Comparison of ENCODE assay signal across 8 mouse cellular contexts in genomic region chr2:78867726-78868510, GRCm38 (mm10). TPM values are rescaled to one million over a fixed set of nuclear protein-coding genes. Genes with fewer than 3 reads are reported as not detected.
DNase-seq lines count a peak whose midpoint lies in the region; ATAC-seq lines count a peak whose summit lies in the region.

Ube2e3 (plus strand) TSS chr2:78868124.

- peak within 1 kb of the TSS; percentile 99 for H3K27ac ChIP-seq in heart, embryonic 16.5 days (ENCODE audit: low read length)
- peak within 1 kb of the TSS; percentile 98 for H3K27ac ChIP-seq in midbrain, embryonic 16.5 days (ENCODE audit: low read length)

- 0 out of 2 replicates have a peak, but pooled peaks cover 5% of the 10 kb centered on the region for H3K36me3 ChIP-seq in heart, embryonic 16.5 days (ENCODE audit: control insufficient read depth, insufficient read depth)
- no peaks in the 10 kb centered on the region for H3K36me3 ChIP-seq in midbrain, embryonic 16.5 days (ENCODE audit: control insufficient read depth, insufficient read depth, low read length)

- intact Hi-C loops in left cerebral cortex, postnatal 14 days (cut with DNase I), result loop anchor here (2.0 kb wide), 1 partner anchor 819 kb away; no protein-coding TSS in a partner anchor

- ATAC-seq in cerebellum, adult (ENCODE audit: insufficient number of reproducible peaks, low FRiP score, low TSS enrichment), result peak; percentile 57; the same call in 1 of the 2 replicates
- ATAC-seq in erythroblast, adult 5-6 weeks (replicated peaks; ENCODE audit: low FRiP score, poor library complexity, severe bottlenecking), result no peak
- peak; percentile 23; the same call in 1 of the 2 replicates for ATAC-seq in heart, embryonic 16.5 days (replicated peaks; ENCODE audit: extremely low read depth, insufficient read depth, low FRiP score)
- ATAC-seq in midbrain, embryonic 16.5 days, result no peak

- H3K4me3 ChIP-seq in heart, embryonic 16.5 days (ENCODE audit: low read length), result peak within 1 kb of the TSS; percentile 90
- peak within 1 kb of the TSS; percentile 65 for H3K4me3 ChIP-seq in midbrain, embryonic 16.5 days (ENCODE audit: low read depth, low read length)

- WGBS in heart, embryonic 16.5 days, result 6% methylated on average over 14 of the region's 14 CpGs
- WGBS in midbrain, embryonic 16.5 days, result 19% methylated on average over 14 of the region's 14 CpGs

- peaks cover 15% of the 10 kb centered on the region; the same call in 1 of the 2 replicates for H3K4me1 ChIP-seq in heart, embryonic 16.5 days (ENCODE audit: control insufficient read depth, insufficient read depth, low read length)
- H3K4me1 ChIP-seq in midbrain, embryonic 16.5 days (ENCODE audit: control insufficient read depth, insufficient read depth, low read length), result peaks cover 14% of the 10 kb centered on the region

- peak within 1 kb of the TSS; percentile 99 for H3K9ac ChIP-seq in heart, embryonic 16.5 days (ENCODE audit: low read length)
- peak within 1 kb of the TSS; percentile 97 for H3K9ac ChIP-seq in midbrain, embryonic 16.5 days (ENCODE audit: low read depth, low read length)

- H3K4me2 ChIP-seq in heart, embryonic 16.5 days (ENCODE audit: low read depth, low read length), result peak within 1 kb of the TSS; percentile 85
- peak within 1 kb of the TSS; percentile 71 for H3K4me2 ChIP-seq in midbrain, embryonic 16.5 days (ENCODE audit: low read length)

- no peaks in the 10 kb centered on the region for H3K27me3 ChIP-seq in heart, embryonic 16.5 days (ENCODE audit: control insufficient read depth, insufficient read depth, low read length)
- H3K27me3 ChIP-seq in midbrain, embryonic 16.5 days (ENCODE audit: control insufficient read depth, insufficient read depth, low read depth, low read length), result no peaks in the 10 kb centered on the region

- H3K9me3 ChIP-seq in heart, embryonic 16.5 days (replicated peaks; ENCODE audit: control insufficient read depth, low read length), result no peaks in the 10 kb centered on the region
- no peaks in the 10 kb centered on the region for H3K9me3 ChIP-seq in midbrain, embryonic 16.5 days (replicated peaks; ENCODE audit: control insufficient read depth, low read length, poor library complexity, severe bottlenecking)

- DNase-seq in cerebellum, postnatal 10 days, result no peak
- peak; percentile 11 for DNase-seq in MN1 (ENCODE audit: low spot score)
- DNase-seq in left cerebral cortex, postnatal 14 days (ENCODE audit: low spot score in 2 of 2), result no peak
- no peak for DNase-seq in B cell, adult 2 months

RNA-seq across cellular contexts. Expression of gene Ube2e3, which starts in this region (rescaled TPM):
- 41.1 and 50.2 TPM in 2 replicates for total RNA-seq in erythroblast, adult 5-6 weeks (2015; ENCODE audit: low replicate concordance)
- total RNA-seq in erythroblast, adult 5-6 weeks (2017; ENCODE audit: low replicate concordance), result 51.5 and 63.1 TPM in 2 replicates
- 111 and 112 TPM in 2 replicates for polyA plus RNA-seq in heart, embryonic 16.5 days (2015; fragmentation: Nextera tagmentation; extraction: Ambion mirVana)
- total RNA-seq in left cerebral cortex, postnatal 14 days (2021), result 100 to 1,000 TPM; 127 to 139 TPM
- 263 and 296 TPM in 2 replicates for polyA plus RNA-seq in midbrain, embryonic 16.5 days (2015; fragmentation: Nextera tagmentation; extraction: Ambion mirVana)

Comparison
In these comparisons a context has a peak if more than half of its experiments do, and no peak if none do; other contexts are left out.
1. ATAC-seq: peak in cerebellum, adult (single experiment) and heart, embryonic 16.5 days (single experiment); none in erythroblast, adult 5-6 weeks (single experiment) and midbrain, embryonic 16.5 days (single experiment).